Mouse (Mus musculus) heart, postnatal 14 days (tissue): ENCODE results near the gene Lsm7. TPM values are rescaled to one million over a fixed set of nuclear protein-coding genes. Genes with fewer than 3 reads are reported as not detected.

ENCODE experiments used
- DNase-seq, 2 experiments: peaks; one replicate each; pipeline ENCODE4 v3.0.0; 2021 to 2022
- intact Hi-C: fragments of 180-260 bp; cut with DNase I; formaldehyde crosslinking; loops from one replicate; pipeline ENCODE4 v1.15.1; 2025
- long read RNA-seq, 2 experiments: library from polyadenylated mRNA; stranded (forward); transcript quantifications; one replicate each; pipeline ENCODE4 v2.0.0; 2021
- total RNA-seq, 2 experiments: library from RNA; stranded (reverse); gene quantifications; 2 replicates each; pipeline ENCODE4 v1.2.3; 2021

Gene Lsm7
- 10 to 100 TPM; 21.3 to 28.3 TPM for total RNA-seq
- long read RNA-seq, experiment 1, transcript Lsm7-201 (4 exons, 468 nt) = major isoform, 23 of 31 reads
- long read RNA-seq, experiment 1, partial matches to known transcripts = 3 of 31 reads
- long read RNA-seq, experiment 1, other reads (novel, unspliced or antisense) = 2 of 31 reads
- long read RNA-seq, experiment 2, transcript Lsm7-201 (4 exons, 468 nt) = major isoform, 17 of 36 reads
- long read RNA-seq, experiment 2, partial matches to known transcripts = 0 of 36 reads
- long read RNA-seq, experiment 2, other reads (novel, unspliced or antisense) = 15 of 36 reads

- intact Hi-C loops = loop anchor here (2.0 kb wide), 1 partner anchor 22 kb away; no protein-coding TSS in a partner anchor
- peak; percentile 99 to 100 for DNase-seq
Measured at GRCm38 (mm10) chr10:80854913-80855748, at the start of gene Lsm7, which contains the start of gene Sppl2b. Gene Lsm7, minus strand, starts transcription at chr10:80855209. Gene Sppl2b, plus strand, starts transcription at chr10:80855275.

- intact Hi-C loops = no loop called here
- no peak for DNase-seq
Measured at GRCm38 (mm10) chr10:80904709-80905108, 49.7 kb upstream of the Lsm7 start.

- DNase-seq = no peak
- intact Hi-C loops = no loop called here
Measured at GRCm38 (mm10) chr10:80904004-80904693, 49.1 kb upstream of the Lsm7 start.

GRCm38 (mm10) chr10:80903282-80903681 lies 48.3 kb upstream of the Lsm7 start:
- no peak for DNase-seq
- intact Hi-C loops = no loop called here

- no peak for DNase-seq
- intact Hi-C loops = no loop called here
Measured at GRCm38 (mm10) chr10:80902273-80902940, 47.4 kb upstream of the Lsm7 start.

- intact Hi-C loops = no loop called here
- no peak for DNase-seq
Measured at GRCm38 (mm10) chr10:80901409-80902272, 46.6 kb upstream of the Lsm7 start.

GRCm38 (mm10) chr10:80900318-80901247 lies 45.6 kb upstream of the Lsm7 start, which contains the start of gene Timm13:
Gene Timm13, minus strand, starts transcription at chr10:80900969.
- intact Hi-C loops = no loop called here

GRCm38 (mm10) chr10:80899591-80900317 lies 44.7 kb upstream of the Lsm7 start:
- no peak for DNase-seq
- intact Hi-C loops = no loop called here

More at GRCm38 (mm10) chr10:80900318-80901247, 45.6 kb upstream of the Lsm7 start, which contains the start of gene Timm13:
- DNase-seq = peak; percentile 95

- intact Hi-C loops = no loop called here
- DNase-seq = no peak
Measured at GRCm38 (mm10) chr10:80899074-80899473, 44.1 kb upstream of the Lsm7 start.

GRCm38 (mm10) chr10:80897861-80898510 lies 43.0 kb upstream of the Lsm7 start:
- DNase-seq = no peak
- intact Hi-C loops = no loop called here

- no peak for DNase-seq
- intact Hi-C loops = no loop called here
Measured at GRCm38 (mm10) chr10:80896581-80897485, 41.8 kb upstream of the Lsm7 start.

GRCm38 (mm10) chr10:80895697-80896096 lies 40.7 kb upstream of the Lsm7 start:
- no peak for DNase-seq
- intact Hi-C loops = no loop called here

GRCm38 (mm10) chr10:80895100-80895499 lies 40.1 kb upstream of the Lsm7 start:
- intact Hi-C loops = no loop called here

GRCm38 (mm10) chr10:80887181-80887580 lies 32.2 kb upstream of the Lsm7 start:
- DNase-seq = peak; percentile 77 to 83
- intact Hi-C loops = no loop called here

More at GRCm38 (mm10) chr10:80895100-80895499, 40.1 kb upstream of the Lsm7 start:
- no peak for DNase-seq

- peak; percentile 73 to 85 for DNase-seq
- intact Hi-C loops = loop anchor here (1.0 kb wide), 1 partner anchor 114 kb away; no protein-coding TSS in a partner anchor
Measured at GRCm38 (mm10) chr10:80881301-80881700, 26.3 kb upstream of the Lsm7 start.

- intact Hi-C loops = loop anchor here (1.0 kb wide), 1 partner anchor 114 kb away; no protein-coding TSS in a partner anchor
- DNase-seq = no peak
Measured at GRCm38 (mm10) chr10:80880901-80881300, 25.9 kb upstream of the Lsm7 start.
